Mouse (Mus musculus): ENCODE data around the gene Pacs2.

GRCm38 (mm10) chr12:113041481-113042439, 27.5 kb downstream of the Pacs2 start:
- no peak for TF ChIP-seq CTCF (IDR thresholded peaks at IDR 0.05; ENCODE audit: low read depth)
- TF ChIP-seq EP300 (IDR thresholded peaks at IDR 0.05; ENCODE audit: low read depth) = no peak

Measured in liver, postnatal 0 days (tissue).